Mouse (Mus musculus) heart, embryonic 15.5 days (tissue): Measurements from ENCODE around the gene Rpp14. TPM values are rescaled to one million over a fixed set of nuclear protein-coding genes. Genes with fewer than 3 reads are reported as not detected.

Experiments used
- ATAC-seq: fragments of 200-750 bp; cut with Nextera tagmentation; replicated peaks from 2 replicates; pipeline ENCODE4 v1.8.0; 2017; ENCODE audit warnings: low read depth, moderate TSS enrichment; ENCODE audit not compliant: insufficient number of reproducible peaks, insufficient read depth, low FRiP score
- H3K27ac ChIP-seq: fragments of 300-500 bp; sonication (generic); 2 replicates; pipeline ENCODE4 v1.5.1; 2015; ENCODE audit warnings: mild to moderate bottlenecking, inconsistent platforms
- H3K27me3 ChIP-seq: fragments of 300-500 bp; sonication (generic); 2 replicates; pipeline ENCODE4 v1.6.1; 2015; ENCODE audit warnings: inconsistent platforms
- H3K36me3 ChIP-seq: fragments of 300-500 bp; sonication (generic); 2 replicates; pipeline ENCODE4 v1.6.1; 2015; ENCODE audit warnings: mild to moderate bottlenecking, inconsistent platforms
- H3K4me1 ChIP-seq: fragments of 300-500 bp; sonication (generic); replicated peaks from 2 replicates; pipeline ENCODE4 v1.6.1; 2015; ENCODE audit warnings: inconsistent platforms
- H3K4me2 ChIP-seq: fragments of 300-500 bp; sonication (generic); 2 replicates; pipeline ENCODE4 v1.6.1; 2015; ENCODE audit warnings: inconsistent platforms, mild to moderate bottlenecking, moderate library complexity
- H3K4me3 ChIP-seq: fragments of 300-500 bp; sonication (generic); 2 replicates; pipeline ENCODE4 v1.5.1; 2015; ENCODE audit warnings: mild to moderate bottlenecking, inconsistent platforms
- H3K9ac ChIP-seq: fragments of 300-500 bp; sonication (generic); 2 replicates; pipeline ENCODE4 v1.6.1; 2015; ENCODE audit warnings: mild to moderate bottlenecking, inconsistent platforms
- H3K9me3 ChIP-seq: fragments of 300-500 bp; sonication (generic); replicated peaks from 2 replicates; pipeline ENCODE4 v1.6.1; 2016; ENCODE audit warnings: inconsistent platforms
- WGBS: fragments of 180-500 bp; shearing (Covaris S2); methylation state at CpG from one replicate; pipeline ENCODE4 v1.1.7; 2015; ENCODE audit warnings: mixed read lengths; 5-methylcytosine and 5-hydroxymethylcytosine counted together
- polyA plus RNA-seq: library from polyadenylated mRNA; unstranded; fragments of >200 nt; fragmentation: Nextera tagmentation; extraction: Ambion mirVana; gene quantifications from 2 replicates; pipeline ENCODE4 v1.2.1, GENCODE M21; 2015

Gene Rpp14
- polyA plus RNA-seq, 1 experiment from 2014 or later, result 39.3 TPM

GRCm38 (mm10) chr14:8141131-8141530 is 61.0 kb downstream of the Rpp14 start:
- Histone ChIP-seq H3K4me2 (no peak overlapping the region), H3K4me3 (no peak overlapping the region), H3K9me3 (no peaks in the 10 kb centered on the region), H3K9ac (no peak overlapping the region), H3K27me3 (no peaks in the 10 kb centered on the region), H3K4me1 (peaks cover 3% of the 10 kb centered on the region), H3K27ac (no peak overlapping the region), H3K36me3 (peaks cover 50% of the 10 kb centered on the region)
- no peak for ATAC-seq
- WGBS, result 81% methylated on average over 2 of the region's 2 CpGs

Other genes starting within 250 kb of the Rpp14 start
- gene Gm45521, start 123.1 kb upstream of the Rpp14 start, polyA plus RNA-seq, result not detected in 2 replicates
- 0.13 and 0.74 TPM in 2 replicates for gene Dnase1l3, start 85.8 kb upstream of the Rpp14 start, polyA plus RNA-seq
- 9.9 and 14.7 TPM in 2 replicates for gene Abhd6, start 77.5 kb upstream of the Rpp14 start, polyA plus RNA-seq
- 30.0 and 32.1 TPM in 2 replicates for gene Pxk, start 17.8 kb downstream of the Rpp14 start, polyA plus RNA-seq
- gene Pdhb, start 92.7 kb downstream of the Rpp14 start, polyA plus RNA-seq, result 520 and 606 TPM in 2 replicates
- gene Kctd6, start 133.8 kb downstream of the Rpp14 start, polyA plus RNA-seq, result 12.5 and 12.6 TPM in 2 replicates
- gene Acox2, start 179.0 kb downstream of the Rpp14 start, polyA plus RNA-seq, result 0.82 TPM in 1 of 2 replicates, not detected in the other
- gene Fam107a, start 237.7 kb downstream of the Rpp14 start, polyA plus RNA-seq, result 0.44 and 0.62 TPM in 2 replicates